In the genomic region with DNA sequence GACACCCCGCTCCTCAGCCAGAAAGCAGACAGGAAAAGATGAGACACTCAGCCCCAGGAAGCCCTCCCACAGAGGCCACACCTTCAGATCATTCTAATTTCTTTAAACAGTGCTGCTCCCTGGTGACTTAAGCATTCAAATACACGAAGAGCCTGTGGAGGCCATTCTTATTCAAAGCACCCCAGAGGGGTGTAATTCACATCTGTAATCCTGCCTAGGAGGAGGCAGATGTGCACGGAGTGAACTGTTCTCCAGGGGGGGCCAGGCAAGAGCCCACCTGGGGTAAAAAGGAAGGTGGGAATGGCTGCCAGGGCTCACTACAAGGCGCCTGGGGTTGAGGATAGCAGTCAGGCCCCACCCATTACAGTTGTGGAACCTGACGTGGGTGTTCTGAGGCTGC, we compare ENCODE assay signal across 26 mouse cellular contexts. TPM values are rescaled to one million over a fixed set of nuclear protein-coding genes. Genes with fewer than 3 reads are reported as not detected.
DNase-seq lines count a peak whose midpoint lies in the region; ATAC-seq and TF ChIP-seq lines count a peak whose summit lies in the region.
"Had no signal": no experiment of that assay in that cellular context is flagged by ENCODE, and none has a peak within 500 bp of the region (broad histone marks: within the 10 kb centered on the region; RNA-seq: fewer than 3 reads in every experiment).

No protein-coding gene starts in this region.

- no peak overlapping the region for H3K9ac ChIP-seq in forebrain, embryonic 13.5 days
- H3K9ac ChIP-seq: embryonic facial prominence, embryonic 13.5 days; heart, embryonic 15.5 days; limb, embryonic 15.5 days; liver, embryonic 15.5 days; midbrain, embryonic 13.5 days had no signal

- no peaks in the 10 kb centered on the region for H3K27me3 ChIP-seq in forebrain, embryonic 13.5 days
- H3K27me3 ChIP-seq in forebrain, embryonic 10.5 days (ENCODE audit: poor library complexity, severe bottlenecking), result no peaks in the 10 kb centered on the region
- no peaks in the 10 kb centered on the region for H3K27me3 ChIP-seq in E14TG2a.4 (ENCODE audit: insufficient read depth, low read length)
- H3K27me3 ChIP-seq: embryonic facial prominence, embryonic 13.5 days; heart, embryonic 15.5 days; limb, embryonic 15.5 days; liver, embryonic 15.5 days; midbrain, embryonic 13.5 days had no signal

- no peaks in the 10 kb centered on the region; the same call in 1 of the 2 replicates for H3K9me3 ChIP-seq in forebrain, embryonic 13.5 days (replicated peaks)
- H3K9me3 ChIP-seq in forebrain, embryonic 10.5 days, result no peaks in the 10 kb centered on the region
- no peaks in the 10 kb centered on the region for H3K9me3 ChIP-seq in E14TG2a.4 (ENCODE audit: low read length)
- H3K9me3 ChIP-seq: embryonic facial prominence, embryonic 13.5 days; heart, embryonic 15.5 days; limb, embryonic 15.5 days; liver, embryonic 15.5 days; midbrain, embryonic 13.5 days had no signal

- WGBS in forebrain, embryonic 13.5 days, result 46% methylated on average over 5 of the region's 5 CpGs
- 31% methylated on average over 5 of the region's 5 CpGs for WGBS in forebrain, embryonic 10.5 days

- no peak for ATAC-seq in forebrain, embryonic 13.5 days
- ATAC-seq: midbrain, embryonic 13.5 days had no signal

- no peak overlapping the region for H3K4me2 ChIP-seq in forebrain, embryonic 13.5 days
- H3K4me2 ChIP-seq: embryonic facial prominence, embryonic 13.5 days; heart, embryonic 15.5 days; limb, embryonic 15.5 days; liver, embryonic 15.5 days; midbrain, embryonic 13.5 days had no signal

- H3K27ac ChIP-seq in forebrain, embryonic 13.5 days, result peak overlapping the region; percentile 31
- no peak overlapping the region for H3K27ac ChIP-seq in forebrain, embryonic 10.5 days
- peak overlapping the region; percentile 28; the same call in 1 of the 2 replicates for H3K27ac ChIP-seq in layer of hippocampus, adult 2 months
- H3K27ac ChIP-seq: embryonic facial prominence, embryonic 13.5 days; heart, adult 2 months; heart, embryonic 15.5 days; kidney, postnatal 0 days; limb, embryonic 15.5 days; liver, embryonic 15.5 days; macrophage had no signal

- H3K4me1 ChIP-seq in forebrain, embryonic 13.5 days, result no peaks in the 10 kb centered on the region
- 0 out of 2 replicates have a peak, but pooled peaks cover 4% of the 10 kb centered on the region for H3K4me1 ChIP-seq in forebrain, embryonic 10.5 days
- H3K4me1 ChIP-seq in E14TG2a.4 (replicated peaks; ENCODE audit: low read depth, low read length), result peaks cover 91% of the 10 kb centered on the region
- H3K4me1 ChIP-seq: embryonic facial prominence, embryonic 13.5 days; heart, embryonic 15.5 days; limb, embryonic 15.5 days; liver, embryonic 15.5 days had no signal

- TF ChIP-seq CTCF in layer of hippocampus, adult 2 months (conservative IDR thresholded peaks at IDR 0.05), result no peak
- no peak for TF ChIP-seq CTCF in E14TG2a.4 (conservative IDR thresholded peaks at IDR 0.05; ENCODE audit: low read length)

- peaks cover 61% of the 10 kb centered on the region for H3K36me3 ChIP-seq in forebrain, embryonic 13.5 days (ENCODE audit: poor library complexity, severe bottlenecking)
- H3K36me3 ChIP-seq in forebrain, embryonic 10.5 days (replicated peaks), result peaks cover 69% of the 10 kb centered on the region
- peaks cover 53% of the 10 kb centered on the region for H3K36me3 ChIP-seq in E14TG2a.4 (ENCODE audit: insufficient read depth, low read length)
- H3K36me3 ChIP-seq: liver, embryonic 15.5 days had no signal

- H3K4me3 ChIP-seq in forebrain, embryonic 13.5 days, result no peak overlapping the region
- H3K4me3 ChIP-seq in forebrain, embryonic 10.5 days, result no peak overlapping the region
- H3K4me3 ChIP-seq in layer of hippocampus, adult 2 months, result no peak overlapping the region
- H3K4me3 ChIP-seq in E14TG2a.4 (replicated peaks; ENCODE audit: low read length), result peak overlapping the region; percentile 13; the same call in 1 of the 2 replicates
- H3K4me3 ChIP-seq: embryonic facial prominence, embryonic 13.5 days; heart, adult 2 months; heart, embryonic 15.5 days; limb, embryonic 15.5 days; liver, embryonic 15.5 days; midbrain, embryonic 13.5 days had no signal

- DNase-seq in forebrain, embryonic 10.5 days (ENCODE audit: extremely low spot score, low spot score), result no peak
- no peak for DNase-seq in layer of hippocampus, adult 2 months (ENCODE audit: low spot score in 2 of 2)
- no peak for DNase-seq in layer of hippocampus, postnatal 25 days (ENCODE audit: extremely low spot score in 1 of 2, low spot score in 1 of 2)
- DNase-seq in ZHBTc4 (ENCODE audit: low read depth, low spot score), result peak; percentile 97
- no peak for DNase-seq in testis, postnatal 10 days (ENCODE audit: low spot score)
- DNase-seq in embryo, embryonic 11 days, result no peak
- DNase-seq: adrenal gland, adult 2 months; cerebellum, adult 8-10 months; gastrocnemius, postnatal 25 days; heart, postnatal 4 days; kidney, adult 18-20 months; right cerebral cortex, postnatal 4 days had no signal

RNA-seq across cellular contexts. Expression of a gene that starts 4.8 kb away (rescaled TPM):
- polyA plus RNA-seq in forebrain, embryonic 13.5 days (2015; fragmentation: Nextera tagmentation; extraction: Ambion mirVana), result 0.97 and 1.1 TPM in 2 replicates
- polyA plus RNA-seq in forebrain, embryonic 10.5 days (2016; fragmentation: Nextera tagmentation; extraction: Ambion mirVana), result 0.82 and 1.3 TPM in 2 replicates
- not detected for total RNA-seq in layer of hippocampus, adult 2 months (2021)
- not detected for total RNA-seq in layer of hippocampus, postnatal 25 days (2021)
- total RNA-seq: adrenal gland, adult 2 months; common myeloid progenitor, adult 5-6 weeks; gastrocnemius, postnatal 25 days; heart, adult 2 months; heart, postnatal 4 days; layer of hippocampus, postnatal 36 days; left cerebral cortex, postnatal 36 days; MEL had no signal
- polyA plus RNA-seq: adrenal gland, adult 2 months; liver, embryonic 15.5 days; macrophage had no signal

RNA-seq across cellular contexts. Expression of a gene that starts 10.3 kb away (rescaled TPM):
- polyA plus RNA-seq in forebrain, embryonic 13.5 days (2015; fragmentation: Nextera tagmentation; extraction: Ambion mirVana), result 214 and 220 TPM in 2 replicates
- polyA plus RNA-seq in forebrain, embryonic 10.5 days (2016; fragmentation: Nextera tagmentation; extraction: Ambion mirVana), result 111 and 113 TPM in 2 replicates
- 10 to 100 TPM; 32.6 to 41.6 TPM for total RNA-seq in layer of hippocampus, adult 2 months (2021)
- 10 to 100 TPM; 39.8 to 45.0 TPM for total RNA-seq in layer of hippocampus, postnatal 25 days (2021)

RNA-seq across cellular contexts. Expression of a gene that starts 13.4 kb away (rescaled TPM):
- 15.1 and 17.4 TPM in 2 replicates for polyA plus RNA-seq in forebrain, embryonic 13.5 days (2015; fragmentation: Nextera tagmentation; extraction: Ambion mirVana)
- 6.9 and 7.3 TPM in 2 replicates for polyA plus RNA-seq in forebrain, embryonic 10.5 days (2016; fragmentation: Nextera tagmentation; extraction: Ambion mirVana)
- 10 to 100 TPM; 61.9 to 63.0 TPM for total RNA-seq in layer of hippocampus, adult 2 months (2021)
- total RNA-seq in layer of hippocampus, postnatal 25 days (2021), result 10 to 100 TPM; 69.0 to 71.9 TPM

RNA-seq across cellular contexts. Expression of a gene that starts 28.8 kb away (rescaled TPM):
- not detected in 2 replicates for polyA plus RNA-seq in forebrain, embryonic 13.5 days (2015; fragmentation: Nextera tagmentation; extraction: Ambion mirVana)
- polyA plus RNA-seq in forebrain, embryonic 10.5 days (2016; fragmentation: Nextera tagmentation; extraction: Ambion mirVana), result not detected in 2 replicates
- total RNA-seq in layer of hippocampus, adult 2 months (2021), result not detected
- total RNA-seq in layer of hippocampus, postnatal 25 days (2021), result not detected
- total RNA-seq: adrenal gland, adult 2 months; common myeloid progenitor, adult 5-6 weeks; gastrocnemius, postnatal 25 days; heart, adult 2 months; heart, postnatal 4 days; layer of hippocampus, postnatal 36 days; left cerebral cortex, postnatal 36 days; MEL had no signal
- polyA plus RNA-seq: adrenal gland, adult 2 months; heart, adult 2 months; heart, embryonic 15.5 days; liver, embryonic 15.5 days; macrophage; midbrain, embryonic 13.5 days had no signal

RNA-seq across cellular contexts. Expression of a gene that starts 29.0 kb away (rescaled TPM):
- 89.6 and 99.1 TPM in 2 replicates for polyA plus RNA-seq in forebrain, embryonic 13.5 days (2015; fragmentation: Nextera tagmentation; extraction: Ambion mirVana)
- polyA plus RNA-seq in forebrain, embryonic 10.5 days (2016; fragmentation: Nextera tagmentation; extraction: Ambion mirVana), result 174 and 177 TPM in 2 replicates
- total RNA-seq in layer of hippocampus, adult 2 months (2021), result 10 to 100 TPM; 38.9 to 40.9 TPM
- total RNA-seq in layer of hippocampus, postnatal 25 days (2021), result 10 to 100 TPM; 34.8 to 43.0 TPM
